Mouse (Mus musculus) lung, embryonic 16.5 days (tissue): ENCODE data around the gene Myo1d. TPM values are rescaled to one million over a fixed set of nuclear protein-coding genes. Genes with fewer than 3 reads are reported as not detected.

Experiments used
- ATAC-seq: fragments of 200-750 bp; cut with Nextera tagmentation; 2 replicates; pipeline ENCODE4 v1.8.0; 2017; ENCODE audit warnings: low read depth, mild to moderate bottlenecking, moderate library complexity
- H3K27ac ChIP-seq: fragments of 300-500 bp; sonication (generic); 2 replicates; pipeline ENCODE4 v1.5.1; 2014; ENCODE audit warnings: mild to moderate bottlenecking, control low read depth, low read length
- H3K27me3 ChIP-seq: fragments of 300-500 bp; sonication (generic); 2 replicates; pipeline ENCODE4 v1.6.1; 2014; ENCODE audit warnings: low read depth, low read length, mixed read lengths; ENCODE audit not compliant: control insufficient read depth, insufficient read depth
- H3K36me3 ChIP-seq: fragments of 300-500 bp; sonication (generic); 2 replicates; pipeline ENCODE4 v1.6.1; 2014; ENCODE audit warnings: low read length; ENCODE audit not compliant: control insufficient read depth, insufficient read depth
- H3K4me1 ChIP-seq: fragments of 300-500 bp; sonication (generic); replicated peaks from 2 replicates; pipeline ENCODE4 v1.6.1; 2014; ENCODE audit warnings: low read length, mixed read lengths; ENCODE audit not compliant: control insufficient read depth, insufficient read depth
- H3K4me2 ChIP-seq: fragments of 300-500 bp; sonication (generic); 2 replicates; pipeline ENCODE4 v1.6.1; 2014; ENCODE audit warnings: low read depth, low read length, control low read depth
- H3K4me3 ChIP-seq: fragments of 300-500 bp; sonication (generic); 2 replicates; pipeline ENCODE4 v1.5.1; 2014; ENCODE audit warnings: mild to moderate bottlenecking, low read length, control low read depth
- H3K9ac ChIP-seq: fragments of 300-500 bp; sonication (generic); 2 replicates; pipeline ENCODE4 v1.6.1; 2014; ENCODE audit warnings: low read length, control low read depth
- H3K9me3 ChIP-seq: fragments of 300-500 bp; sonication (generic); 2 replicates; pipeline ENCODE4 v1.6.1; 2016; ENCODE audit warnings: low read length; ENCODE audit not compliant: control insufficient read depth
- WGBS: fragments of 180-500 bp; shearing (Covaris S2); extraction: QIAGEN DNeasy Blood & Tissue Kit; methylation state at CpG from one replicate; pipeline ENCODE4 v1.1.7; 2014; 5-methylcytosine and 5-hydroxymethylcytosine counted together
- polyA plus RNA-seq: library from polyadenylated mRNA; unstranded; fragments of >200 nt; fragmentation: Nextera tagmentation; extraction: Ambion mirVana; gene quantifications from 2 replicates; pipeline ENCODE4 v1.2.1, GENCODE M21; 2015

Myo1d gene
- polyA plus RNA-seq, 1 experiment from 2014 or later = 21.0 TPM

- no peak overlapping the region for H3K27ac ChIP-seq
- H3K9me3 ChIP-seq = no peaks in the 10 kb centered on the region
- WGBS = 70% methylated on average over 5 of the region's 5 CpGs
Observed at GRCm38 (mm10) chr11:80785672-80786071, 5.8 kb upstream of the Myo1d start.

GRCm38 (mm10) chr11:80784294-80784743 lies 4.5 kb upstream of the Myo1d start:
- Histone ChIP-seq H3K4me1 (0 out of 2 replicates have a peak, but pooled peaks cover 4% of the 10 kb centered on the region), H3K36me3 (no peaks in the 10 kb centered on the region), H3K4me2 (peak overlapping the region; percentile 31; the same call in 1 of the 2 replicates), H3K27ac (peak overlapping the region; percentile 80), H3K9me3 (no peaks in the 10 kb centered on the region), H3K4me3 (no peak overlapping the region), H3K27me3 (no peaks in the 10 kb centered on the region), H3K9ac (no peak overlapping the region; the same call in 1 of the 2 replicates)
- peak; percentile 56 for ATAC-seq
- WGBS = 12% methylated on average over 3 of the region's 3 CpGs

More at GRCm38 (mm10) chr11:80785672-80786071, 5.8 kb upstream of the Myo1d start:
- no peak for ATAC-seq
- H3K27me3 ChIP-seq = no peaks in the 10 kb centered on the region
- no peaks in the 10 kb centered on the region for H3K36me3 ChIP-seq
- H3K4me1 ChIP-seq = no peaks in the 10 kb centered on the region
- no peak overlapping the region for H3K9ac ChIP-seq
- no peak overlapping the region for H3K4me2 ChIP-seq
- no peak overlapping the region for H3K4me3 ChIP-seq

GRCm38 (mm10) chr11:80783460-80783859 lies 3.6 kb upstream of the Myo1d start:
- H3K36me3 ChIP-seq = no peaks in the 10 kb centered on the region
- no peak for ATAC-seq
- peaks cover 4% of the 10 kb centered on the region; the same call in 1 of the 2 replicates for H3K4me1 ChIP-seq
- H3K27me3 ChIP-seq = no peaks in the 10 kb centered on the region
- no peaks in the 10 kb centered on the region for H3K9me3 ChIP-seq
- no peak overlapping the region for H3K27ac ChIP-seq
- no peak overlapping the region for H3K4me2 ChIP-seq
- 38% methylated on average over 7 of the region's 7 CpGs for WGBS
- H3K4me3 ChIP-seq = no peak overlapping the region
- no peak overlapping the region; the same call in 1 of the 2 replicates for H3K9ac ChIP-seq

- H3K4me3 ChIP-seq = no peak overlapping the region
- H3K4me1 ChIP-seq = peaks cover 8% of the 10 kb centered on the region
- H3K9me3 ChIP-seq = no peaks in the 10 kb centered on the region
- H3K27ac ChIP-seq = no peak overlapping the region
- H3K36me3 ChIP-seq = no peaks in the 10 kb centered on the region
- 86% methylated on average over 2 of the region's 2 CpGs for WGBS
- H3K9ac ChIP-seq = no peak overlapping the region
- ATAC-seq = no peak
- H3K4me2 ChIP-seq = no peak overlapping the region
- no peaks in the 10 kb centered on the region for H3K27me3 ChIP-seq
Observed at GRCm38 (mm10) chr11:80781535-80781934, 1.7 kb upstream of the Myo1d start.

GRCm38 (mm10) chr11:80778916-80779526 lies 804 bp downstream of the Myo1d start:
- H3K36me3 ChIP-seq = no peaks in the 10 kb centered on the region
- H3K27ac ChIP-seq = peak overlapping the region; percentile 94
- 2% methylated on average over 18 of the region's 18 CpGs for WGBS

GRCm38 (mm10) chr11:80778157-80778556 lies 1.7 kb downstream of the Myo1d start:
- WGBS = 67% methylated on average over 6 of the region's 6 CpGs
- Histone ChIP-seq H3K4me2 (no peak overlapping the region; the same call in 1 of the 2 replicates), H3K36me3 (no peaks in the 10 kb centered on the region), H3K4me3 (no peak overlapping the region), H3K27me3 (no peaks in the 10 kb centered on the region), H3K9ac (no peak overlapping the region), H3K4me1 (peaks cover 20% of the 10 kb centered on the region), H3K27ac (no peak overlapping the region), H3K9me3 (no peaks in the 10 kb centered on the region)
- ATAC-seq = no peak

More at GRCm38 (mm10) chr11:80778916-80779526, 804 bp downstream of the Myo1d start:
- Histone ChIP-seq H3K4me1 (peaks cover 13% of the 10 kb centered on the region), H3K9me3 (no peaks in the 10 kb centered on the region), H3K9ac (peak overlapping the region; percentile 87), H3K4me2 (peak overlapping the region; percentile 92), H3K27me3 (no peaks in the 10 kb centered on the region), H3K4me3 (peak overlapping the region; percentile 86)
- no peak for ATAC-seq

- H3K4me2 ChIP-seq = no peak overlapping the region
- 73% methylated on average over 2 of the region's 2 CpGs for WGBS
Observed at GRCm38 (mm10) chr11:80777708-80778107, 2.1 kb downstream of the Myo1d start.

GRCm38 (mm10) chr11:80775535-80775934 lies 4.3 kb downstream of the Myo1d start:
- no peak overlapping the region for H3K4me3 ChIP-seq
- 51% methylated on average over 3 of the region's 3 CpGs for WGBS
- ATAC-seq = no peak

More at GRCm38 (mm10) chr11:80777708-80778107, 2.1 kb downstream of the Myo1d start:
- H3K27ac ChIP-seq = no peak overlapping the region
- no peak for ATAC-seq
- no peaks in the 10 kb centered on the region for H3K27me3 ChIP-seq
- H3K36me3 ChIP-seq = no peaks in the 10 kb centered on the region
- H3K4me1 ChIP-seq = peaks cover 25% of the 10 kb centered on the region
- no peak overlapping the region for H3K4me3 ChIP-seq
- no peak overlapping the region for H3K9ac ChIP-seq
- no peaks in the 10 kb centered on the region for H3K9me3 ChIP-seq

GRCm38 (mm10) chr11:80772595-80773210 lies 7.1 kb downstream of the Myo1d start:
- Histone ChIP-seq H3K9me3 (no peaks in the 10 kb centered on the region), H3K27me3 (no peaks in the 10 kb centered on the region), H3K4me1 (peaks cover 33% of the 10 kb centered on the region), H3K27ac (0 out of 2 replicates have a peak overlapping the region, but pooled peaks have one; percentile 1), H3K9ac (no peak overlapping the region), H3K4me2 (no peak overlapping the region), H3K4me3 (no peak overlapping the region), H3K36me3 (no peaks in the 10 kb centered on the region)
- 69% methylated on average over 6 of the region's 6 CpGs for WGBS
- no peak for ATAC-seq

More at GRCm38 (mm10) chr11:80775535-80775934, 4.3 kb downstream of the Myo1d start:
- Histone ChIP-seq H3K4me1 (peaks cover 41% of the 10 kb centered on the region), H3K27me3 (no peaks in the 10 kb centered on the region), H3K27ac (no peak overlapping the region), H3K9me3 (no peaks in the 10 kb centered on the region), H3K4me2 (no peak overlapping the region), H3K9ac (no peak overlapping the region), H3K36me3 (no peaks in the 10 kb centered on the region)
